Mouse (Mus musculus) adrenal gland, postnatal 4 days (tissue): ENCODE data around the gene Slc44a4. TPM values are rescaled to one million over a fixed set of nuclear protein-coding genes. Genes with fewer than 3 reads are reported as not detected.

Source experiments
- DNase-seq, 2 experiments: peaks; one replicate each; pipeline ENCODE4 v3.0.0; 2021 to 2022; ENCODE audit warnings: low spot score in 2 of 2, mixed read lengths in 2 of 2
- long read RNA-seq, 2 experiments: library from polyadenylated mRNA; stranded (forward); transcript quantifications; one replicate each; pipeline ENCODE4 v2.0.0; 2021
- total RNA-seq, 2 experiments: library from RNA; stranded (reverse); gene quantifications; 2 replicates each; pipeline ENCODE4 v1.2.3; 2021

The Slc44a4 gene
- 1 to 10 TPM in 1 of 2 experiments, under 1 TPM in 1; 0.93 to 3.8 TPM for total RNA-seq
- long read RNA-seq, experiment 1, partial matches to known transcripts = 3 of 3 reads
- long read RNA-seq, experiment 1, other reads (novel, unspliced or antisense) = 0 of 3 reads
- long read RNA-seq, experiment 2, partial matches to known transcripts = 3 of 7 reads
- long read RNA-seq, experiment 2, other reads (novel, unspliced or antisense) = 3 of 7 reads

DNA sequence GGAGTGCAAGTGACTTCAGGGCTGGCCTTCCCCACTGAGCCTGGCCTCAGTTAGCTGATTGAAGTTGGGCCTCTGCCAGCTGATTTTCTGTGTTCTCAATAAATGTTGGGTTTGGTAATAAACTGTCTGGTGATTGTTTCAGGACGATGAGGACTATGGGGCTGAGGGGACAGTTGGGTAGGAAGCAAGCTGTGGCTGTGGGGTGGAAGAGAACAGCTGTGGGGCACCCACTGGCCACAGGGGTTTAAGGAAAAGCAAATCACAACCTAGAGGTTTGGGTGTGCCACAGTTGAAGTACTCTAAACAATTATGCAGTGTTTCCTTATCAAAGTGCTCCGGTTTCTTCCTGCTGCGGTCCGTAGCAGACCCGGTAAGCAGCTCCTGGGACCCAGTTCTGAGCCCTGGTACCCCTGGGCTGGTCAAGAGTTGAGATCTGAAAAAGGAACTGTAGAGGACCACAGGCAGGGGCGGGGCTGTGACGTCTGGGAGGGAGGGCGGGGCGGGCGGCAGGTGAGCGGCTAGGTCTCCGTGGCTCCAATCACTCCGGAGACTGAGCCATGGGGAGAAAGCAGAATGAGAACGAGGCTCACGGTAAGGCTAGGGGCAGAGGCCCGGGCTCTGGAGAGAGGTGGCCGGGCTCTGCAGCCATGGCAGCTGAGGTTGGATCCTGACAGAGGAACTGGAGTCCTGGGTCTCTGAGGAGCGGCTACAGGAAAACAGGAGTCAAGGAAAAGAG lies at the start of gene Slc44a4:
Gene Slc44a4 (plus strand): TSS at position 537 of the 736 bp plus-strand sequence.
- no peak for DNase-seq

DNA sequence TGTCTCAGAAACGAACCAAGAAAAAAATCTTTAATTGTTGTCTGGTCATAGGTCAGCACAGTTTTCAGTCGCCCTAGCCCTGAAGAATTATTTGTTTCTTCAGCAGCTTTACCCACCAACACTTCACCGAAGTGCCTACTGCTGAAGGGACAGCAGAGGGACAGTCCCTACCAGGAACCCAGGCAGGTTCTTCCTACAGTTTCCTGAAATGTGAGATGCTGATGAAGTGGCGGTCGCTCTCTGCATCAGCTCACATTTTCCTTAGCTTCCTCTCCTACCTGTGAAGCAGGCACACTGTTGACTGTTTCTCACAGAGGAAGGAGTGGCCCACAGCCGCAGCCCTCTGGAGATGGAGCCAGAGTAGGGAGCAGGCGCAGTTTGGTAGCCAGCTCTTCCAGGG lies 48.3 kb upstream of the Slc44a4 start:
- no peak for DNase-seq

DNA sequence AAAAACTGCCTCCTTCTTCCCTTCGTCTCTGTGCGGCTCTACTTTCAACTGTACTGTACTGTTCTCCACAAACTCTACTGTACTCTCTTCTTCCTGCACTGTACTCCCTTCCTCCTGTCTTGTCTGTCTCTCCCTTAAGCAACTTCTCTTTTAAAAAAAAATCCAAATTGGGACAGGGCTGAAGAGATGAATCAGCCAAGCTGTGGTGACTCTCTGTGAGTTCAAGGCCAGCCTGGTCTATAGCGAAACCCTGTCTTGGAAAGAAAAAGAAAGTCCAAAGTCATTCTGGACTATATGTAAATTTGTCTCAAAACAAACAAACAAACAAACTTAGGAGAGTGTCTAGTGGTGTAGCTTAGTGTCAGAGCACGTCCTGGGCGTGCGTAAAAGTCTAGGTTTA lies 39.9 kb upstream of the Slc44a4 start:
- DNase-seq = no peak

DNA sequence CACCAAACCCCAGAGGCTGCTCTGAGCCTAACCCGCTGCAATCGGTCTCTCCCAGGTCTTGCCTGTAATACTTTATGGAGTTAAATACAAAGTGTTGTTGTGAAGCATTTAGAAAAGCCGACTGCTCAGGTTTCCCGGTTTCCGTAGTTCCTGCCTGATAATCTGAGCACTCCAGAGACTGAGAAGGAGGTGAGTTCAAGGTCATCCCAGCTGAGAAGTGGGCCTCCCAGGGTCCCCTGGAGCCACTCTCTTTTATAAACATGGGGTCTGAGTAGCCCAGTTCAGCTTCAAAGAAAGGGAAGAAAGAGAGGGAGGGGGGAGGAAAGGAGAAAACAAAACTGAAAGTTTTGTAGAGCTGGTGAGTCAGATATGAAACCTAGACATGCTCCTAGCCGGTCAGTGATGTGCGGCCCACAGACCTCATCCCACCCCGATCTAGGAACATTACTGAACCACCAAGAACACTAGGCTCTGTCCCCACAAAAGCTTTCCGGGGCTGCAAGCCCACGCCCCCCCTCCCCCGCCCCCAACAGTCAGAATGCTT lies 34.9 kb upstream of the Slc44a4 start, which contains the start of gene Zbtb12:
Gene Zbtb12 (plus strand): TSS at position 148 of the 544 bp plus-strand sequence.
- no peak for DNase-seq

DNA sequence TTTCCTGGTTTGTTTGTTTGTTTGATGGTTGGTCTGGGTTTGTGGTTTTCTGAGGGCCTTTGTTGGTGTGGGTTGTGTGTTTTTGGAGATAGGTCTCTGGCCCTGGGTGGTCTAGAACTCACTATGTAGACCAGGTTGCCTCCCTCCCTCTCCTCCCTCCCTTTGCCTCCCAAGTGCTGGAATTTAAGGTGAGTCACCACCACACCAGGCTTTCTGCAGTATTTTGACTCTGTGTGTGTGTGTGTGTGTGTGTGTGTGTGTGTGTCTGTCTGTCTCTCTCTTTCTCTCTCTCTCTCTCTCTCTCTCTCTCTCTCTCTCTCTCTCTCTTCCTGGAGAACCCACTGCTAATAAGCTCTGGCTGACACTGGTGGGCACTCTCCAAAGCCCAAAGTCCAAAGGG lies 33.1 kb upstream of the Slc44a4 start:
- DNase-seq = no peak

DNA sequence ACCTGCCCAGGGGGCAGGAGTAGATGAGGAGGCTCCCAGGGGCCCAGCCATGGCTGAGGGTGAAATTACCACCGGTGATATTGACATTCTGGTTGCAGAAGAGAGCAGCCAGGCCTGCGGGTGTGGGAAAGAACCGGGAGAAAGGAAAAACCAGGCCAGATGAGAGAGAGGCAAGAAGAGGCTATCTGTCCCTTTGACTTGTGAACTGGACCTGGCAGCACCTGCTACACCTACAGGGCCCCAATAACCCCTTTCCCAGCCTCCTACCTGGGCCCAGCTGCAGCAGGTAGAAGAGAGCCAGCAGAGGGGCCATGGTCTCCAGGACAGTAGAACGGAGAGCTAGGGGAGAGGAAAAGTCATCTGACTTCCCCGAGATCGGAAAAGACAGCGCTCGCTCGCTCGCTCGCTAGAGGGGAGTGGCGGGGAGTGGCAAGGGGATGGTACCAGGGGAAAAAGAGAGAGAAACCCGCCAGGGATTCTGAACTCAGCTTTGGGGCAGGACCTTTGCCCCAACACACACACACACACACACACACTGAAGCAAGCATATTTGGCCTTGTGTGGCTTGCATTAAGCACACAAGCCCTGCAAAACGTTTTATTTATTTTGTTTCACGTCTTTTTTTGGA lies 32.5 kb upstream of the Slc44a4 start, which contains the start of gene Gm20547:
Gene Gm20547 (minus strand): TSS at position 360 of the 628 bp plus-strand sequence.
- no peak for DNase-seq

DNA sequence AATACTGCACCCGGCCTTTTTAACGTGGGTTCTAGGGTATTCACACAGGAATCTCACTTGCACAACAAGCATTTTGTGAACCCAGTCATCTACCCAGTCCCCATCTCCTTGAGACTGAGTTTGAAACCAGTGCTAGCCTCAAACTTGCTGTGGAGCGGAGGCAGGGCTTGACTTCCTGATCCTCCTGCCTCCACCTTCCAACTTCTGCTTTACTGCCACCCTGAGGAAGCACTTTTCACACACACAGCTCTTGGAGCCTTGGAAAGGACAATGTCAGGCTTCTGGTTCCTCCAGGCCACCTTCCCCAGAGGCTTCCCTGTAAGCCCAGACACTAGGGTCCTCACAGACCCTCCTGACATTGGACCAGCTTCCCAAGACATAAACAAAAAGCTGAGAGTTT lies 30.9 kb upstream of the Slc44a4 start:
- no peak for DNase-seq

DNA sequence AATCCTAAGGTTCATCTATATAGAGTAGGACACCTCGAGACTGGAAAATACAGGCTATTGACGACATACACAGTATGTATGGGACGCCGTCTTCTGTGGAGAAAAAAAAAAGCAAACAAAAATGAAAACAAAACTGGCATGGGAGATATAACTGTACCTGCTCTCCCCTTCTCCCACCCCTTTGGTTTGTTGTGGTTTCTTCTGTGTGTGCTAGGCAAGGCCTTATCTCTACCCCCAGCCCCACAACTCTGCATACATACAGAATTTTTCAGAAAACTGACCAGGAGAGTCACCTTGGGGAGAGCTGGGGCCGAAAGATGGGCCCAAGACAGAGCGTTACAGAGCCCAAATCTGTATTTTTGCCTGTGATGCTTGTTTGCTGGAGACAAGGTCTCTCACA lies 29.6 kb upstream of the Slc44a4 start:
- DNase-seq = no peak

DNA sequence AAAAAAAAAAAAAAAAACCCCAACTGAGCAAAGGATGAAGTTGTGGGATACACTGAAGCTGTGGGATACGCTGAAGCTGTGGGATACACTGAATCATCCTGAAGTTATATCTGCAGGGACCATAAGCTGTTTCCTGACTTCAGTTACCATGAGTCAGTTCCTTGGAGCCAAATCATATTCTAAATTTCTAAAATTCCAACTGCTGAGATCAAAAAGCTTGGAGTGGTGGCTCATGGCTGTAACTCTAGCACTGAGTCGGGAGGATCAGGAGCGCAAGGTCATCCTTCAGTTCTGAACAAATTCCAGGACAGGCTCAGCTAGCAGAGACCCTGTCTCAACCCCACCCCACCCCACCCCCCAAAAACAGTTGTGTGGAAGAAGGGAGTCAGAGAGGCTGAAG lies 28.7 kb upstream of the Slc44a4 start:
- no peak for DNase-seq

DNA sequence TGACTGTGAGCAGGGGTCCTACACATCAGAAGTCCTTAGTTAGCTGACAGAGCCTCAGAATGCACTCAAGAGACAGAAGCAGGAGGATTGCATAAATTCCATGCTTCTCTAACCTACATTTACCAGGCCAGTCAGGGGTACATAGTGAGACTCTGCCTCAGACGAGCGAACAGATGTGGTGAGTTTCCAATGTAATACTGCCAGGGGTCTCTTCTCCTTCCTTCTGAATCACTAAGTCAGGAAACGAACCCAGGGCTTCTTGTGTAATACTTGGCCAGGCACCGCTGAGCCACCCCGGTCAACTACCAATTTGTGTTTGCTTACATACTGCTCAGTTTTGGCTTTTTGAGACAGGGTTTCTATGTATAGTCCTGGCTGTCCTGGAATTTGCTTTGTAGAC lies 26.3 kb upstream of the Slc44a4 start:
- no peak for DNase-seq

DNA sequence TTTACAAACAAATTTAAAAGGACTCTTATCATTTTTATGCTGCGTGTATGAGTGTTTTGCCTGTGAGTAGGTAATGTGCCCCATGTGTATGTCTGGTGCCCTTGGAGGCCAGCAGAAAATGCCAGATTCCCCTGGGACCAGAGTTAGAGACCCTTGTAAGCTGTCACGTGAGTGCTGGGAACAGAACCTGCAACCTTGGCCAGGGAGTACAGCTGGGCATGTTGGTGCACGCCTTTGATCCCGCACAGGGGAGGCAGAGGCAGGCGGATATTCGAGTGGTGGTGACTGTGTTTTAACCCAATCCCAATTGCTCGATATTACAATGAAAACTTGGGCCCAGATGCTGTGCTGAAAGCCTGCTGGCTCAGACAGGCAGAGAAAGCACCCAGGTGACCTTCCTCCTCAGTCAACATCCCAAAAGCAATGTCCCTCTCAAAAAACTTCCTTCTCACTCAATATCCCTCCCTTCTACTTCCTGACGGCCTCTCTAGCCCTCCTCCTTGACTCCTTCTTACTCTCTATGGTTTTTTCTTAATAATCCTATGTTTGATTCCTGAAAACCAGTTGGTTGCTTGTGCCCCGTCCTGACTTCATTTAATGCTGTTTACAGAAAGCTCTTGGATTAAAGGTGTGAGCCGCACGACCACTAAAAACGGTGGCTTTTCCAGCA lies 24.1 kb upstream of the Slc44a4 start:
- no peak for DNase-seq

DNA sequence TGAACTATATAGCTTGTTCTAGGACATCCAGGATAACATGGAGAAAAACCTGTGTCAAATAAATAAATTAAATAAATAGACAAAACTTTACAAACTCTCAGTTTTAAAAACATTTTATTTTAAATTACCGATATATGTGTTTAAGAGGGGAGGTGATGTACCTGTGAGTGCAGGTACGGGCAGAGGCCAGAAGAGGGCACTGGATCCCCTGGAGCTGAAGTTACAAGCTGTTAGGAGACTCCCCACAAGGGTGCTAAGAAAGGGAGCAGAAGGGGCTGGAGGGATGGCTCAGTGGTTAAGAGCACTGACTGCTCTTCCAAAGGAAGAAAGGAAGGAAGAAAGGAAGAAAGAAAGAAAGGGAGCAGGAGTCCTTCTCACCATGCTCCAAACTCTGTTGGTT lies 22.9 kb upstream of the Slc44a4 start:
- DNase-seq = no peak

DNA sequence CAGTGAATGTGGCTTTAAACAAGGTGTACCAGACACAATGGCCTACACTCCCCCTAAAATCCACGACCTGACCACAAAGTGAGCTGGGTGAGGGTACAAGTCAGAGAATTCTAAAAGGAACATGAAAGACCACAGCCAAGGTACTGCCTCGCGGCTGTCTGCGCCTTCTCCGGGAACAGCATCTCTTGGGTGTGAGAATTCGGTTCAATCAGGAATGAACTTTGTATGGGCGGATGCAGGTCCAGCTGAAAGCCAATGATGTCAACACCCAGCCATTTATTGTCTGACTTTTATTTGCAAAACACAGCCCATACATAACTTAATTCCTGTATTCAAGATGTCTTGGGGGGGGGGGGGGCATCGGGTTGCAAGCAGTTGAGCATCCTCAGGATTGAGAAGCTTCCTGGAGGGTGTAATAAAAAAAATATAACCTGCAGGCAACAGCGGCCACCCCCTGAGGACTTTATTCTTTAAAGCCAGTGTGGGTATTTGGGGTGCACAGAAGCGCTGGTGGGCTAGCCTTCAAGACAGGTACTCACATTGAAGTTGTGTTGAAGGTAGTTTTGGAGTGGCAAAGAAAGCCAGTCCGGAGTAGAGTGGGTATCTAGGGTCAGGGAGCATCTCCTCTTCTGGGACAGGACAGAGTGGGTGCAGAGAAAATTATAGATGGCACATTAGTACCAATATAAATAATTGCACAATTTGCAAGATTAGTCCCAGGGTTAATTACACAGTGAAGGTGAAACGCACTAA lies 21.0 kb upstream of the Slc44a4 start:
- DNase-seq = no peak

DNA sequence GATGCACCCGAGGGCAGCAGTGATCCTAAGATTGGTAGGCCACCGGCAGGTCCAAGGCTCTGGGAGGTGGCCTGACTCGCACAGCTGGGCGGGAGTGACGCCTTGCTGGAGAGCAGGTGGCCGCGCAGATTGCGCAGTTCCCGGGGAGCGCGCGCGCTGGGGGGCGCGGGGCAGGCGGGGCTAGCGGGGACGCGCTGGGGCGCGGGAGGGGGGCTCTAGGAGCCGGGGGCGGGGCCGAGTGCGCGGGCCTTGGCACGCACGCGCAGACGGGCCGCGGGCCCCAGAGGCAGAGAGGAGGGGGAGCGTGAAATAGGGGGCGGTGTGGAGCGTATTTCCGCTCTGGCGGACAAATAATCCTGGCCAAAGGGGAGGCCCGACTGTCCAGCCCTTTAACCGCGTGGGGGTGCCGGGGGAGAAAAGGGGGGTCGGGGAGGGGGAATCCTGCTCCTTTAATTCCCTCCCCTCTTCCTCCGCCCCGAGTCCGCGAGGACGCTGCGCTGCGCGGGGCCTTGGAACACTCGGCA lies 20.1 kb upstream of the Slc44a4 start:
- DNase-seq = peak; percentile 89 to 94

DNA sequence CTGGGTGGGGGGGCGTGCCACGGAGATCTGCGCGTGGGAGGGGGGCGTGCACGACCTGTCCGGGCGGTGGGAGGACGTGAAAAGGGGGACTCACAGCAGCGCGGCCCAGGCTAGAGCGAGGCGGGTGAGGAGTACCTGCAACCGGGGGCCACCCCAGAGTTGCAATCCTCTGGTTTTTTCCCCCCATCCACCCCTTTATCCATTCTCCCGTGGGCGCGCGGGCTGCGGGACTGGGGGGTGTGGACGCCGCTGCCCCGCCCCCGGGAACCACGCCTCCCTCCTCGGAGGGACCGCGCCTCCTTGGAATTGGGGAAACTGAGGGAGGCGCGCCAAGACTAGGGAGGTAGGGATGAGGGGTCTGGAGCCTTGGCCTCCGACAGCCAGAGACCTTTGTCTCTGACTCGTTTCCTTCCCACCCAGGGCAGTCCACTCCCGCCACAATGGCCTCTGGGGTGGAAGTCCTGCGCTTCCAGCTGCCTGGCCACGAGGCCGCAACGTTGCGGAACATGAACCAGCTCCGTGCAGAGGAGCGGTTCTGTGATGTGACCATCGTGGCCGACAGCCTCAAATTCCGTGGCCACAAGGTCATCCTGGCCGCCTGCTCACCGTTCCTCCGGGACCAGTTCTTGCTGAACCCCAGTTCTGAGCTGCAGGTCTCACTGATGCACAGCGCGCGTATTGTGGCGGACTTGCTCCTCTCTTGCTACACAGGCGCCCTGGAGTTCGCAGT lies 19.3 kb upstream of the Slc44a4 start:
- DNase-seq = peak in 1 of 2 experiments; percentile 38

DNA sequence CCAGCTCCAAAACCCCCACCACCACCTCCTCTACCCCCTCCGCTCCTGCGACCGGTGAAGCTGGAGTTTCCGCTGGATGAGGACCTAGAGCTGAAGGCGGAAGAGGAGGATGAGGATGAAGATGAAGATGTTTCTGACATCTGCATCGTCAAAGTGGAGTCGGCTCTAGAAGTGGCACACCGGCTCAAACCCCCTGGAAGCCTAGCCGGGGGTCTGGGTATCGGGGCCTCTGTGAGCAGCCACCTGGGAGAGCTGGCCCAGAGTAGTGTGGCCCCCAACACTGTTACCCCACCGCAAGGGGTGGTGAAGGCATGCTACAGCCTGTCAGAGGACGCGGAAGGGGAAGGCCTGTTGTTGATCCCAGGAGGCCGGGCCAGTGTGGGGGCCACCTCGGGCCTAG lies 18.5 kb upstream of the Slc44a4 start:
- no peak for DNase-seq

DNA sequence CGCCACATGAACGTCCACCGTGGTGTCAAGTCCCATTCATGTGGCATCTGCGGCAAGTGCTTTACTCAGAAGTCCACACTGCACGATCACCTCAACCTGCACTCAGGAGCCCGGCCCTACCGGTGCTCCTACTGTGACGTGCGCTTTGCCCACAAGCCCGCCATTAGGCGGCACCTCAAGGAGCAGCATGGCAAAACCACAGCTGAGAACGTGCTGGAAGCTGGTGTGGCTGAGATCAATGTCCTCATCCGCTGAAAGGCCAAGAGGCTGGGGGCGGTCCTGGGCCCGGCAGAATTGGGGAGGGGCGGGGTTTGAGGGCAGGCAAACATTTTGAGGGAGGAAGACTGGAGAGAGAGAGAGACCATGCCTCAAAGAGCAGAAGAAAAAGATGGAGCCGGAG lies 17.9 kb upstream of the Slc44a4 start:
- no peak for DNase-seq

DNA sequence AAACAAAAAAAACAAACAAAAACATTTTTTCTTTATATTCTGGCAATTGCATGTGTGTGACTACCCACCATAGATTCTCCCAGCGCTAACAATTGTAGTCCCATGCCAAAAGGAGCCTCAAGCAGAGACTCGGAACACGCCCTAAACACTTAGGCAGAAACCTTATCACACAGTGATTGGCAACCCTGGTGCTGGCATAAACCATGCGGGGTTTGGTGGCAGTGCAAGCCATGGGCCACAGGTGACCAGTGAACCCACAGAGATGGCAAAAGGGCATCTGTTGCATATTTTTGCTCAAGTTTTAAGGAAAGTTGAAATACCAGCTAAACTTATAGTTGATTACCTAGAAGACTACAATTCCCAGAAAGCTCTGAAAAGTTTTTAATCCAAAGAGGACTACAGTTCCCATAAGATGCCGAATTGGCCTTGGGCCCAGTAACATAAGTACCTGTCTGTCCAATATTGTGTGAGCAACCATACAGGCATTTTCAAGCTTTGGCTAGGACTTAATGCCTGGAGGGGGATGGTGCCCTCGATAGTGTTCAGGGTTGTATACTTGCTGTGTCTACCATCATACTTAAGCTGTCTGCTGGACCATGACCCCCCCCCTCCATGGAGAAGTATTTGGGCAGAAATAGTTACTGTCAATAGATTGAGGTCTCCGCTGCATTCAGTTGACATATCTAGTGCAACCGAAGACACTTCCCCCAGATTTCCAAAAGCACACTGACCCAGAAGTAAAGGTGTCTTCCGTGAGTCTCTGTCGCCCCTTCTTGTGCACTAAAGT lies 16.7 kb upstream of the Slc44a4 start:
- no peak for DNase-seq

DNA sequence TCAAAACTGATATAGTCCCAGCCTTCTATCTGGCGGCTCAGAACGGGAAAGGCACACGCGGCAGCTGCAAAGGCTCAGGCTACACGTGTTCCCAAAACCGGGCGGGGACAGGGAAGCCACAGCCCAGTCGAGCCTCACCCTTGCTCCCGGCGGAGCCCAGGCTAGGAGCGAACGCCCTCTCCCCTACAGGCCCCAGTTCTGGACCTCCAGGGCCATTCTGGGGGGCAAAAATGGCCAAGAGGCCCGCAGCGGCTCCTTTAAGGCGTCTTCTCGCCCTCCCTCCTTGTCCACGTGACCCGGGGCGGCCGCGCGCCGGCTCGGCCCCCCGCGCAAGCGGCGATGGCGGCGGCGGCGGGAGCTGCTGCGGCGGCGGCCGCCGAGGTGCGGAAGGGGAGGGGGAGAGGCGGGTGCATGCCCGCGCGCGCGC lies 16.1 kb upstream of the Slc44a4 start, which contains the start of the genes C2 and Ehmt2:
Gene C2 (minus strand): TSS at position 106 of the 427 bp plus-strand sequence.
Gene Ehmt2 (plus strand): TSS at position 310 of the 427 bp plus-strand sequence.
- peak; percentile 64 to 69 for DNase-seq
